Mouse (Mus musculus) urinary bladder, postnatal 25 days (tissue): ENCODE results near the gene Cdh23.

ENCODE experiments used
- DNase-seq: peaks from one replicate; pipeline ENCODE4 v3.0.0; 2022; ENCODE audit warnings: low spot score

Gene Cdh23

GRCm38 (mm10) chr10:60474549-60474948 lies 221.7 kb downstream of the Cdh23 start:
- DNase-seq, result no peak

GRCm38 (mm10) chr10:60473782-60474322 lies 222.4 kb downstream of the Cdh23 start:
- DNase-seq, result no peak

- no peak for DNase-seq
Observed at GRCm38 (mm10) chr10:60467752-60468151, 228.5 kb downstream of the Cdh23 start.

GRCm38 (mm10) chr10:60463953-60464647 lies 232.2 kb downstream of the Cdh23 start:
- DNase-seq, result no peak

GRCm38 (mm10) chr10:60456662-60457397 lies 239.5 kb downstream of the Cdh23 start:
- no peak for DNase-seq

- DNase-seq, result no peak
Observed at GRCm38 (mm10) chr10:60455193-60455592, 241.1 kb downstream of the Cdh23 start.

GRCm38 (mm10) chr10:60447186-60447585 lies 249.1 kb downstream of the Cdh23 start:
- DNase-seq, result no peak

- DNase-seq, result no peak
Observed at GRCm38 (mm10) chr10:60445031-60445593, 251.2 kb downstream of the Cdh23 start.

- DNase-seq, result no peak
Observed at GRCm38 (mm10) chr10:60443078-60443477, 253.2 kb downstream of the Cdh23 start.

GRCm38 (mm10) chr10:60442321-60442720 lies 254.0 kb downstream of the Cdh23 start:
- DNase-seq, result no peak

GRCm38 (mm10) chr10:60432679-60433078 lies 263.6 kb downstream of the Cdh23 start:
- DNase-seq, result no peak

GRCm38 (mm10) chr10:60430591-60430990 lies 265.7 kb downstream of the Cdh23 start:
- DNase-seq, result no peak

GRCm38 (mm10) chr10:60430001-60430400 lies 266.3 kb downstream of the Cdh23 start:
- DNase-seq, result no peak

- DNase-seq, result no peak
Observed at GRCm38 (mm10) chr10:60422756-60423155, 273.5 kb downstream of the Cdh23 start.

GRCm38 (mm10) chr10:60419624-60420023 lies 276.7 kb downstream of the Cdh23 start:
- no peak for DNase-seq

- DNase-seq, result peak; percentile 71
Observed at GRCm38 (mm10) chr10:60418137-60418536, 278.2 kb downstream of the Cdh23 start.

- no peak for DNase-seq
Observed at GRCm38 (mm10) chr10:60417041-60417440, 279.2 kb downstream of the Cdh23 start.

- no peak for DNase-seq
Observed at GRCm38 (mm10) chr10:60413756-60414155, 282.5 kb downstream of the Cdh23 start.

- DNase-seq, result no peak
Observed at GRCm38 (mm10) chr10:60411794-60412193, 284.5 kb downstream of the Cdh23 start.

GRCm38 (mm10) chr10:60407831-60408230 lies 288.5 kb downstream of the Cdh23 start:
- peak; percentile 70 for DNase-seq

GRCm38 (mm10) chr10:60405460-60406177 lies 290.7 kb downstream of the Cdh23 start:
- no peak for DNase-seq
